Mouse (Mus musculus) heart, embryonic 11.5 days (tissue): ENCODE data around the gene Ift52. TPM values are rescaled to one million over a fixed set of nuclear protein-coding genes. Genes with fewer than 3 reads are reported as not detected.

ENCODE experiments used
- ATAC-seq: fragments of 200-750 bp; cut with Nextera tagmentation; replicated peaks from 2 replicates; pipeline ENCODE4 v1.8.0; 2017; ENCODE audit warnings: moderate library complexity; ENCODE audit not compliant: insufficient number of reproducible peaks, low FRiP score, low TSS enrichment
- H3K27ac ChIP-seq: fragments of 300-500 bp; sonication (generic); 2 replicates; pipeline ENCODE4 v1.5.1; 2014; ENCODE audit warnings: mild to moderate bottlenecking, low read depth, low read length
- H3K27me3 ChIP-seq: fragments of 300-500 bp; sonication (generic); 2 replicates; pipeline ENCODE4 v1.6.1; 2014; ENCODE audit warnings: mild to moderate bottlenecking, low read length, mixed read lengths; ENCODE audit not compliant: control insufficient read depth, insufficient read depth
- H3K36me3 ChIP-seq: fragments of 300-500 bp; sonication (generic); 2 replicates; pipeline ENCODE4 v1.6.1; 2014; ENCODE audit warnings: mild to moderate bottlenecking, low read length, moderate library complexity, mixed read lengths; ENCODE audit not compliant: control insufficient read depth, insufficient read depth
- H3K4me1 ChIP-seq: fragments of 300-500 bp; sonication (generic); 2 replicates; pipeline ENCODE4 v1.6.1; 2014; ENCODE audit warnings: low read length; ENCODE audit not compliant: control insufficient read depth, insufficient read depth
- H3K4me2 ChIP-seq: fragments of 300-500 bp; sonication (generic); 2 replicates; pipeline ENCODE4 v1.6.1; 2014; ENCODE audit warnings: mild to moderate bottlenecking, moderate library complexity
- H3K4me3 ChIP-seq: fragments of 300-500 bp; sonication (generic); 2 replicates; pipeline ENCODE4 v1.5.1; 2014; ENCODE audit warnings: low read depth, low read length
- H3K9ac ChIP-seq: fragments of 300-500 bp; sonication (generic); 2 replicates; pipeline ENCODE4 v1.6.1; 2014; ENCODE audit warnings: mild to moderate bottlenecking, low read depth, low read length, moderate library complexity
- H3K9me3 ChIP-seq: fragments of 300-500 bp; sonication (generic); replicated peaks from 2 replicates; pipeline ENCODE4 v1.6.1; 2016; ENCODE audit warnings: low read length; ENCODE audit not compliant: control insufficient read depth
- WGBS: fragments of 180-500 bp; shearing (Covaris S2); extraction: QIAGEN DNeasy Blood & Tissue Kit; methylation state at CpG from one replicate; pipeline ENCODE4 v1.1.7; 2014; ENCODE audit not compliant: insufficient replicate concordance; 5-methylcytosine and 5-hydroxymethylcytosine counted together
- polyA plus RNA-seq: library from polyadenylated mRNA; unstranded; fragments of >200 nt; fragmentation: Nextera tagmentation; extraction: Ambion mirVana; gene quantifications from 2 replicates; pipeline ENCODE4 v1.2.1, GENCODE M21; 2014

Ift52 gene
- polyA plus RNA-seq, 1 experiment from 2014 or later, result 39.8 TPM

- Histone ChIP-seq H3K27ac (no peak overlapping the region), H3K4me2 (no peak overlapping the region), H3K9ac (no peak overlapping the region)
Observed at GRCm38 (mm10) chr2:162976001-162976400, 41.2 kb upstream of the Ift52 start.

GRCm38 (mm10) chr2:162984381-162984780, 32.8 kb upstream of the Ift52 start:
- Histone ChIP-seq H3K9ac (no peak overlapping the region), H3K4me2 (no peak overlapping the region), H3K36me3 (no peaks in the 10 kb centered on the region), H3K27me3 (no peaks in the 10 kb centered on the region), H3K4me1 (no peaks in the 10 kb centered on the region), H3K27ac (no peak overlapping the region), H3K9me3 (no peaks in the 10 kb centered on the region), H3K4me3 (no peak overlapping the region)
- no peak for ATAC-seq
- WGBS, result 77% methylated on average over 6 of the region's 6 CpGs

More at GRCm38 (mm10) chr2:162976001-162976400, 41.2 kb upstream of the Ift52 start:
- H3K4me1 ChIP-seq, result no peaks in the 10 kb centered on the region
- H3K27me3 ChIP-seq, result no peaks in the 10 kb centered on the region
- H3K4me3 ChIP-seq, result no peak overlapping the region
- no peaks in the 10 kb centered on the region for H3K36me3 ChIP-seq
- H3K9me3 ChIP-seq, result no peaks in the 10 kb centered on the region
- WGBS, result 78% methylated on average over 4 of the region's 4 CpGs
- no peak for ATAC-seq

DNA sequence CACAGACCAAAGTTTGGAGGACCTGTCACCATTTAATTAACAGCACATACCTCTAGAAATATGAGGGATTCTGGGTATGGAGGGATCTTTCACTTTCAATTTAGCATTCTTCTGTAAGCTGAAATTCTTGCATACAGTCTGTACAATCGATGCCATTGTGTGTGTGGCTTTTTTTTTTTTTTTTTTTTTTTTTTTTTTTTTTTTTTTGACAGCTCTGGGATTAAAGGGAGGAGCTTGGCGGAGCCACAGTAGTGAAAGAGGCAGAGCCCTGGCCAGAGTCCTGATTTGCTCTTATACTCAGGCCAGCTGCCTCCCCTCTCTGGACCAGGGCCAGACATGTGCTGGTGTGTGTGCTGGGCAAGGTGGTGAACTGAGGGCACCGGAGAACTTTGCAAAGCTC, 31.2 kb upstream of the Ift52 start:
- Histone ChIP-seq H3K4me3 (no peak overlapping the region), H3K27me3 (no peaks in the 10 kb centered on the region; the same call in 1 of the 2 replicates), H3K9me3 (no peaks in the 10 kb centered on the region), H3K36me3 (no peaks in the 10 kb centered on the region), H3K4me2 (no peak overlapping the region), H3K4me1 (no peaks in the 10 kb centered on the region), H3K27ac (no peak overlapping the region), H3K9ac (no peak overlapping the region)
- 67% methylated on average over 3 of the region's 3 CpGs for WGBS
- ATAC-seq, result no peak; the same call in 1 of the 2 replicates

GRCm38 (mm10) chr2:162986764-162987163, 30.4 kb upstream of the Ift52 start:
- no peak overlapping the region for H3K4me2 ChIP-seq
- H3K27ac ChIP-seq, result no peak overlapping the region
- WGBS, result 68% methylated on average over 3 of the region's 3 CpGs
- no peaks in the 10 kb centered on the region for H3K36me3 ChIP-seq
- H3K9me3 ChIP-seq, result no peaks in the 10 kb centered on the region
- no peak overlapping the region for H3K4me3 ChIP-seq
- no peaks in the 10 kb centered on the region for H3K4me1 ChIP-seq
- no peaks in the 10 kb centered on the region; the same call in 1 of the 2 replicates for H3K27me3 ChIP-seq
- no peak overlapping the region for H3K9ac ChIP-seq
- no peak for ATAC-seq

DNA sequence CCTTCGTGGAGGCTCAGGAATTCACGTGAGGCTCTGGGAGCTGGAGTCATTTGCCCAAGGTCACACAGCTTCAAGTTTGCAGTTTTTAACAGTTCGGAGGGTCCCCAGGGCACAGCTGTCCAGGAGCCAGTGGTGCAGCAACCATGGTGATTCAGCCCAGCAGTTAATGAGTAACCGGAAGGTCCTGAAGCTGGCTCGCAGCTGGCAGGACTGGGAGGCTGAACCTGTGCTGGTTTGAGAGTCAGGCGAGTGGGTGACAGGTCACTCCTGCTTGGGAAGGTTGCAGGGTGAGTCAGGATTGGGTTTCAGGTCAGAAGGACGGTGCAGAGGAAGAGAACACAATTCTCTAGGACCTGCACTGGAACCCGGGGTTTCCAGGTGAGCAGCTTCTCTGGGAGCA, 29.9 kb upstream of the Ift52 start, which contains the start of gene Sgk2:
TSS of gene Sgk2 (plus strand) at position 113 of the 400 bp plus-strand sequence.
- H3K27ac ChIP-seq, result no peak within 1 kb of the TSS
- WGBS, result 54% methylated on average over 8 of the region's 8 CpGs
- no peaks in the 10 kb centered on the region for H3K4me1 ChIP-seq
- no peaks in the 10 kb centered on the region for H3K9me3 ChIP-seq
- no peaks in the 10 kb centered on the region for H3K36me3 ChIP-seq
- no peak for ATAC-seq
- H3K4me3 ChIP-seq, result no peak within 1 kb of the TSS
- H3K9ac ChIP-seq, result no peak within 1 kb of the TSS
- no peaks in the 10 kb centered on the region; the same call in 1 of the 2 replicates for H3K27me3 ChIP-seq
- no peak within 1 kb of the TSS for H3K4me2 ChIP-seq

GRCm38 (mm10) chr2:162988235-162988634, 28.9 kb upstream of the Ift52 start:
- no peak for ATAC-seq
- 84% methylated on average over 4 of the region's 4 CpGs for WGBS
- Histone ChIP-seq H3K9ac (no peak overlapping the region), H3K9me3 (no peaks in the 10 kb centered on the region), H3K4me3 (no peak overlapping the region), H3K27ac (no peak overlapping the region), H3K36me3 (no peaks in the 10 kb centered on the region), H3K4me2 (no peak overlapping the region), H3K27me3 (no peaks in the 10 kb centered on the region; the same call in 1 of the 2 replicates), H3K4me1 (no peaks in the 10 kb centered on the region)

DNA sequence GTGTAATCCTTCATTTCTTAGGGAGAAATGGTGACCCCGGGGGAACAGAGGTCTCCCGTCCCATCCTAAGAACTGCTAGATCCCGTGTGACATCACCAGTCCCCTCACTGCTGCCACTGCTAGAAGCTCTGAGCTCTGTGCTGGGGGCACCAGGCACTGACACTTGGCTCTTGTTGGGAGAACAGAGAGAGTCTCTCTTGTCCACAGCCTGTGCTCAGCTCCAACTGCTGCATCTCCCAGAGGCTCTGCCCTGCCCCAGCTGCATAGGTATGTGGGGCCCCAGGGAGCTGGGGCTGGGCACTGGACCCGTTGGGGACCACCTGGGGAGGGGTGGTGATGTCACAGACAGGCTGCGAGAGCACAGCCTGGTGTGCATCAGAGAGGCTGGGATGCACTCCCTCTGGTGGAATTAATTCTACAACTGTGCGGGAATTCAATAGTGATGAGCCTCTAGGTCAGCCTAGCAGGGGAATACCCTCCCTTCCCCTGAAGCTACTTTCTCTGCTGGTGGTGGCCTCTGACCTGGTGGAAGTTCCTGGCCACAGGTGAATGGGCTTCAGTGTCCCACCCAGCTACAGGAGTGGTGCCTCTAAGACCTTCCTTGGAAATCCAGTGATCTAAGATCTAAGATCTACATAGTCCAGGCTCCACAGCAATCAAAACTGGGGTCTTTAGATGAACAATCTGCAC, 25.6 kb upstream of the Ift52 start:
- Histone ChIP-seq H3K27me3 (no peaks in the 10 kb centered on the region; the same call in 1 of the 2 replicates), H3K27ac (no peak overlapping the region), H3K9ac (no peak overlapping the region), H3K4me1 (no peaks in the 10 kb centered on the region), H3K4me2 (no peak overlapping the region), H3K4me3 (no peak overlapping the region), H3K9me3 (no peaks in the 10 kb centered on the region), H3K36me3 (no peaks in the 10 kb centered on the region)
- no peak for ATAC-seq
- WGBS, result 33% methylated on average over 6 of the region's 6 CpGs

GRCm38 (mm10) chr2:162992084-162992437, 25.1 kb upstream of the Ift52 start:
- Histone ChIP-seq H3K27ac (no peak overlapping the region), H3K36me3 (no peaks in the 10 kb centered on the region), H3K4me2 (no peak overlapping the region), H3K9me3 (no peaks in the 10 kb centered on the region), H3K9ac (no peak overlapping the region), H3K4me3 (no peak overlapping the region), H3K4me1 (no peaks in the 10 kb centered on the region), H3K27me3 (no peaks in the 10 kb centered on the region; the same call in 1 of the 2 replicates)
- ATAC-seq, result no peak
